Comparison of ENCODE assay signal across 8 mouse cellular contexts in the genomic region with DNA sequence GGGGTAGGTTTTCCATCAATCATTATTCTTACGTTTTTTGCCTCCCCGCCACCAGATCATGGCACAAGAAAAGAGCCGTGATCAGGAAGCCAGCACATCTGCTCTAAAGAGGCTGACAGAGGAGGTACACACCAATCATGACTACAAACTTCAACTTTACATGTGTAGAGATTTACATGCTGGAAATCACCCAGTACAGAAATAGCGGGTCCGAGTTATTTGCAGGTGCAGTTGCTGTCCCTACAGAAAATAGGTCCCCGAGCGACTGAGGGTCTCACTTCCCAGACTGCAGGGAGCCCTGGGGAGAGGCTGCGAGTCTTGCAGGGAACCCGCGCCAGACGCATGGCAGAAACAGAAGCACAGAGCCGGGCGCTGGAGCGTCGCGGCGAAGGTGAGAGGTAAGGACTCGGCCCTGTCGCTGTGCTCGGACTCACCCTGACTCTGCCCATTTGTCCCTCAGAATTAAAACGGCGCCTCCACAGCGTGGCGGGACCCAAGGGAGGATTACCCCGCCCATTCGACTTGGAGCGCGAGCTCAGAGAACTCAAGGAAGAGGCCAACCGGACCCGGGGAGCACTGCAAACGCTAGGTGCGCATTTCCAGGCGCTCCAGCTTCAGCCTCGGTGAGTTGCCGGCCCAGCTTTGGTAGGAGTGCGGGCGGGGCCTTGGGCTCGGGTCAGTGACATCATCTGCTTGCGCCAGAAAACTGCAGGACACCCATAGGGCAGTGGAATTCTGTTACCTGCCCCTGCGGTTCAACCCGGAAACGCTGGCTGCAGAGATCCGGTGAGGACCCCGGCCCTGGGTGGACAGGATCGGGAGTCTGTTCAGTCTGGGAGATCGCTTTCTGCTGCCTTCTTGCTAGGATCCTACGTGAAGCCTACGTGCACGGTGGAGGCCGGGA. TPM values are rescaled to one million over a fixed set of nuclear protein-coding genes. Genes with fewer than 3 reads are reported as not detected.
DNase-seq lines count a peak whose midpoint lies in the region; ATAC-seq lines count a peak whose summit lies in the region.

No protein-coding gene starts in this region.

- peaks cover 7% of the 10 kb centered on the region; the same call in 1 of the 2 replicates for H3K4me1 ChIP-seq in brown adipose tissue, adult 24 weeks (ENCODE audit: control insufficient read depth, insufficient read depth, insufficient read length, low read length)
- peaks cover 23% of the 10 kb centered on the region for H3K4me1 ChIP-seq in heart, embryonic 13.5 days
- peaks cover 33% of the 10 kb centered on the region for H3K4me1 ChIP-seq in liver, embryonic 12.5 days
- peaks cover 9% of the 10 kb centered on the region; the same call in 1 of the 2 replicates for H3K4me1 ChIP-seq in stomach, embryonic 15.5 days

- peak overlapping the region; percentile 86 for H3K4me2 ChIP-seq in heart, embryonic 13.5 days
- H3K4me2 ChIP-seq in liver, embryonic 12.5 days = peak overlapping the region; percentile 89
- H3K4me2 ChIP-seq in stomach, embryonic 15.5 days = peak overlapping the region; percentile 94

- peak; percentile 87 for ATAC-seq in heart, embryonic 13.5 days (ENCODE audit: extremely low read depth, insufficient number of reproducible peaks, low FRiP score, low TSS enrichment)
- ATAC-seq in liver, embryonic 12.5 days = peak; percentile 95
- peak; percentile 97 for ATAC-seq in stomach, embryonic 15.5 days (ENCODE audit: insufficient read depth, low FRiP score, low read depth)

- H3K4me3 ChIP-seq in brown adipose tissue, adult 24 weeks (ENCODE audit: insufficient read depth, low read depth, low read length) = peak overlapping the region; percentile 96
- peak overlapping the region; percentile 71 for H3K4me3 ChIP-seq in heart, embryonic 13.5 days
- H3K4me3 ChIP-seq in liver, embryonic 12.5 days = peak overlapping the region; percentile 73
- peak overlapping the region; percentile 58 for H3K4me3 ChIP-seq in stomach, embryonic 15.5 days (replicated peaks)

- H3K9me3 ChIP-seq in heart, embryonic 13.5 days = no peaks in the 10 kb centered on the region
- H3K9me3 ChIP-seq in liver, embryonic 12.5 days (replicated peaks) = no peaks in the 10 kb centered on the region
- H3K9me3 ChIP-seq in stomach, embryonic 15.5 days = no peaks in the 10 kb centered on the region

- peak overlapping the region; percentile 91 for H3K9ac ChIP-seq in heart, embryonic 13.5 days
- H3K9ac ChIP-seq in liver, embryonic 12.5 days = peak overlapping the region; percentile 75
- H3K9ac ChIP-seq in stomach, embryonic 15.5 days = peak overlapping the region; percentile 24

- no peaks in the 10 kb centered on the region for H3K27me3 ChIP-seq in heart, embryonic 13.5 days (replicated peaks)
- no peaks in the 10 kb centered on the region for H3K27me3 ChIP-seq in liver, embryonic 12.5 days (replicated peaks)
- H3K27me3 ChIP-seq in stomach, embryonic 15.5 days (replicated peaks) = no peaks in the 10 kb centered on the region

- peak; percentile 85 for DNase-seq in CD4-positive, CD25-positive, alpha-beta regulatory T cell, adult 2 months (ENCODE audit: low read depth, low spot score)
- DNase-seq in fat pad, adult 2 months (ENCODE audit: extremely low read depth, low read depth, low spot score) = peak; percentile 56
- peak; percentile 93 for DNase-seq in kidney, postnatal 10 days
- peak; percentile 74 to 81 for DNase-seq in natural killer cell, adult 2 months (ENCODE audit: low spot score in 2 of 2)

- WGBS in heart, embryonic 13.5 days = under 1% methylated on average over 50 of the region's 50 CpGs
- WGBS in liver, embryonic 12.5 days (ENCODE audit: insufficient replicate concordance) = 2% methylated on average over 50 of the region's 50 CpGs
- WGBS in stomach, embryonic 15.5 days = under 1% methylated on average over 50 of the region's 50 CpGs

- H3K27ac ChIP-seq in brown adipose tissue, adult 24 weeks (replicated peaks; ENCODE audit: low read depth, low read length) = peak overlapping the region; percentile 72
- peak overlapping the region; percentile 87 for H3K27ac ChIP-seq in heart, embryonic 13.5 days (replicated peaks)
- H3K27ac ChIP-seq in liver, embryonic 12.5 days = peak overlapping the region; percentile 71
- peak overlapping the region; percentile 67 for H3K27ac ChIP-seq in stomach, embryonic 15.5 days

- H3K36me3 ChIP-seq in heart, embryonic 13.5 days = peaks cover 55% of the 10 kb centered on the region
- H3K36me3 ChIP-seq in liver, embryonic 12.5 days = peaks cover 58% of the 10 kb centered on the region
- peaks cover 16% of the 10 kb centered on the region for H3K36me3 ChIP-seq in stomach, embryonic 15.5 days

RNA-seq across cellular contexts. Expression of a gene that starts 0.8 kb away (rescaled TPM):
- polyA plus RNA-seq in brown adipose tissue, adult 24 weeks (2012; ENCODE audit: insufficient read depth, insufficient read length, missing spikeins) = 2.7 and 4.5 TPM in 2 replicates
- polyA plus RNA-seq in heart, embryonic 13.5 days (2015; fragmentation: Nextera tagmentation; extraction: Ambion mirVana) = 3.1 and 3.6 TPM in 2 replicates
- 1.5 and 1.9 TPM in 2 replicates for polyA plus RNA-seq in liver, embryonic 12.5 days (2016; fragmentation: Nextera tagmentation; extraction: Ambion mirVana)
- 4.2 and 4.5 TPM in 2 replicates for polyA plus RNA-seq in stomach, embryonic 15.5 days (2015; fragmentation: Nextera tagmentation; extraction: Ambion mirVana)

RNA-seq across cellular contexts. Expression of a gene that starts 30.5 kb away (rescaled TPM):
- polyA plus RNA-seq in brown adipose tissue, adult 24 weeks (2012; ENCODE audit: insufficient read depth, insufficient read length, missing spikeins) = 7.7 and 12.5 TPM in 2 replicates
- 87.3 and 87.4 TPM in 2 replicates for polyA plus RNA-seq in heart, embryonic 13.5 days (2015; fragmentation: Nextera tagmentation; extraction: Ambion mirVana)
- 95.8 and 97.3 TPM in 2 replicates for polyA plus RNA-seq in liver, embryonic 12.5 days (2016; fragmentation: Nextera tagmentation; extraction: Ambion mirVana)
- 103 and 118 TPM in 2 replicates for polyA plus RNA-seq in stomach, embryonic 15.5 days (2015; fragmentation: Nextera tagmentation; extraction: Ambion mirVana)

RNA-seq across cellular contexts. Expression of a gene that starts 39.8 kb away (rescaled TPM):
- 47.5 and 53.5 TPM in 2 replicates for polyA plus RNA-seq in brown adipose tissue, adult 24 weeks (2012; ENCODE audit: insufficient read depth, insufficient read length, missing spikeins)
- 24.4 and 25.0 TPM in 2 replicates for polyA plus RNA-seq in heart, embryonic 13.5 days (2015; fragmentation: Nextera tagmentation; extraction: Ambion mirVana)
- 19.0 and 19.4 TPM in 2 replicates for polyA plus RNA-seq in liver, embryonic 12.5 days (2016; fragmentation: Nextera tagmentation; extraction: Ambion mirVana)
- 28.9 and 33.1 TPM in 2 replicates for polyA plus RNA-seq in stomach, embryonic 15.5 days (2015; fragmentation: Nextera tagmentation; extraction: Ambion mirVana)

RNA-seq across cellular contexts. Expression of a gene that starts 41.5 kb away (rescaled TPM):
- polyA plus RNA-seq in brown adipose tissue, adult 24 weeks (2012; ENCODE audit: insufficient read depth, insufficient read length, missing spikeins) = 51.5 and 53.6 TPM in 2 replicates
- 24.3 and 24.6 TPM in 2 replicates for polyA plus RNA-seq in heart, embryonic 13.5 days (2015; fragmentation: Nextera tagmentation; extraction: Ambion mirVana)
- polyA plus RNA-seq in liver, embryonic 12.5 days (2016; fragmentation: Nextera tagmentation; extraction: Ambion mirVana) = 34.6 and 39.3 TPM in 2 replicates
- polyA plus RNA-seq in stomach, embryonic 15.5 days (2015; fragmentation: Nextera tagmentation; extraction: Ambion mirVana) = 26.5 and 26.7 TPM in 2 replicates

RNA-seq across cellular contexts. Expression of a gene that starts 54.2 kb away (rescaled TPM):
- polyA plus RNA-seq in brown adipose tissue, adult 24 weeks (2012; ENCODE audit: insufficient read depth, insufficient read length, missing spikeins) = 444 and 532 TPM in 2 replicates
- polyA plus RNA-seq in heart, embryonic 13.5 days (2015; fragmentation: Nextera tagmentation; extraction: Ambion mirVana) = 580 and 636 TPM in 2 replicates
- polyA plus RNA-seq in liver, embryonic 12.5 days (2016; fragmentation: Nextera tagmentation; extraction: Ambion mirVana) = 281 and 287 TPM in 2 replicates
- polyA plus RNA-seq in stomach, embryonic 15.5 days (2015; fragmentation: Nextera tagmentation; extraction: Ambion mirVana) = 731 and 767 TPM in 2 replicates

Comparison
In these comparisons a context has a peak if more than half of its experiments do, and no peak if none do; other contexts are left out.
1. Peak in every context shown above with its lines: DNase-seq, ATAC-seq, H3K4me3 ChIP-seq and H3K27ac ChIP-seq.
2. H3K9ac ChIP-seq: peak in every context shown above with its lines; median percentile 91 in heart, embryonic 13.5 days; 75 in liver, embryonic 12.5 days; 24 in stomach, embryonic 15.5 days.